Mouse (Mus musculus): ENCODE data around the gene A630089N07Rik. TPM values are rescaled to one million over a fixed set of nuclear protein-coding genes. Genes with fewer than 3 reads are reported as not detected.
A peak's percentile ranks its signal among the peaks of the same experiment; 100 is the strongest.
"Not testable (repeated sequence)": the region's sequence is repeated elsewhere in the genome, so short reads cannot be mapped to it uniquely, and the experiment has no call there.

The A630089N07Rik gene
- polyA plus RNA-seq, 1 experiment from 2014 or later, result 11.9 TPM

DNA sequence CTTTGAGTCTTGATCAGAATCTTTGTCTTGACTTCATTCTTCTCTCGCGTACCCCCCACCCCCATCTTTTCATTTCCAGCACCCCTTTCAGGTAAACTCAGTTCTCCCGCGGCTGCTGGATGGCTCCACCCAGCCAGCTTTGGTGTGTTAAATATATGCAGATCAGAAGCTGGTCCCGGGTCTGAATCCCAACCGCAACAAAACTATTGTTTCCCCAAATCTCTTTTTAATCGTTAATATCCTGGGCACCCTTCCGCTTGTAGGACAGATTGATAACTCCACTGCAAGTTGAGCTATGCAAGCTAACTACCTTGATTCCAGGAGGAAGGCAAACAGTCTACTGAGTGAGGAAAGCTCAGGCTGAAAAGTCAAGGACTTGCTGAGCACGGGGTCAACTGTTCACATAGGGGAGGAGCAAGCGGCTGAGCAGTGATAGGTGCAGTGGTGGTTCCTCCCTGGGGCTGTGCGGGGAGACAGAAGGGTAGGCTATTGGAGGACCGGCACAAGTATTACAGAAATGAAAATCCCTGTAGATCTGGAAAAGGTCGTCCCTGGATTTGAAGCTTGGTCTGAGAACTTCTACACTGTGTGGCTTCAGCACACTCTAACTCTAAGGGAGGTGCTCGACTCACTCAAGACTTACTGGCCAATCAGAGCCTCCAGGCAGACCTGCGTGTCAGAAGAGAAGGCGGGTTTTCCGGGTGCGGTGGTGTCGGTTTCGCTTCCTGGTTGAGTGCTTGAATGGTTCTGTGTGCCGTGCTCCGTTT lies 85.5 kb downstream of the A630089N07Rik start, which contains the start of gene B230307C23Rik:
B230307C23Rik (plus strand) TSS at position 700 of the 767 bp plus-strand sequence.
- Histone ChIP-seq H3K27ac (replicated peaks) (peak within 1 kb of the TSS; percentile 93), H3K4me2 (peak within 1 kb of the TSS; percentile 73), H3K4me3 (peak within 1 kb of the TSS; percentile 65), H3K9ac (peak within 1 kb of the TSS; percentile 80), H3K27me3 (replicated peaks) (no peaks in the 10 kb centered on the region), H3K36me3 (peaks cover 8% of the 10 kb centered on the region; the same call in 1 of the 2 replicates), H3K9me3 (no peaks in the 10 kb centered on the region), H3K4me1 (peaks cover 23% of the 10 kb centered on the region)
- peak; percentile 92 for ATAC-seq (ENCODE audit: extremely low read depth, insufficient number of reproducible peaks, low FRiP score, low TSS enrichment)
- 3% methylated on average over 22 of the region's 22 CpGs for WGBS

DNA sequence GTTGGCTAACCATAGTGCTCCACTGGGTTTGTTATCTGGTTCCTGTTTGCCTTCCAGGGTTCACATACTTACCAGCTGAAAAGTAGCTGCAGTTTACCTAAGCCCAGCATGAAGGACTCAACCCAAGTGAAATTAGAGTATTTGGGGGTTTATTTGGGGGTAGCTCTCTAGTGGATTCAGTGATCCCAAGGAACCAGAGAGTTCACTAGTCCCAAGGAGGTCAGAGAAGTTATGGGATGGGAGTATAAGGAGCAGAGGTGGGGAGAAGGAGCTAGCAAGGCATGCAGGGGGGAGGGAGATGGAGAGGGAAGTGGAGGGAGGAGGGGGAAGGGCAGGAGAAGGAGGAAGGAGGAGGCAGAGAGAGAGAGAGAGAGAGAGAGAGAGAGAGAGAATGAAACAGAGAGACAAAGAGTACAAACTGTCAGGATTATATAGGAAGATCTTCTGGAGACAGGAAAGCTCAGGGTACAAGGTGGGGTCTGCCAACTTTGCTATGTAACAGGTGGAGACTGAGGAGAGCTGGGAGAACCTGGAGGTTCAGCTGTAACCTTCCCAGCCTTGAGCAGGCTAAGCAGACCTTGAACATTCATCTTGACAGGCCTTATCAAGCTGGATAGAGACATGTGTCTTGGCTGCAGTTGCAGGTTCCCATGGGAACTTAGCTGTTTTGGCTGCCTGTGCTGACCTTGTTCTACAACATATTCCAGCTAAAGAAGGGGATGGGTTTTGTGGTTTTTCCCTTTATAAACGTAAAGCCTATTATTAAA lies 86.2 kb downstream of the A630089N07Rik start:
- H3K9me3 ChIP-seq, result no peaks in the 10 kb centered on the region
- no peak for ATAC-seq (ENCODE audit: extremely low read depth, insufficient number of reproducible peaks, low FRiP score, low TSS enrichment)

DNA sequence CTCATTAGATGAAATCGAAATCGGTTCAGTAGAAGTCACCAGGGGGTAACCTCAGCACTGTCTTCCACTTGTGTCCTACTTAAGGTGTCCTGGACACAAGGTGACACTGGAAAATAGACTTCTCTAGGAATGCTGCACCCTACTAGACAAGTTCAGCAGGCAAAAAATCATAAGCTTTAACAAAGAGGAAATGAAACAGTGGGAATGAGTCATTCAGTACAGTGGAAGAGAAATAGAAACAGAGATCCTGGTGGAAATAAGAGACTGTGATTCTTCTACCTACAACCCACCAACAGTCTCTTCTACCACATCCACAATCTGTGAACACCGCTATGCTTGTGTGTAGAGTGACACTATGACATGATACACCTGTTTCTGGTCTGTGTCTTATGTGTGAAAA lies 89.8 kb downstream of the A630089N07Rik start:
- H3K36me3 ChIP-seq; H3K9me3 ChIP-seq; H3K27ac ChIP-seq (replicated peaks); H3K9ac ChIP-seq; H3K27me3 ChIP-seq (replicated peaks); H3K4me2 ChIP-seq; H3K4me3 ChIP-seq; H3K4me1 ChIP-seq; ATAC-seq (ENCODE audit: extremely low read depth, insufficient number of reproducible peaks, low FRiP score, low TSS enrichment): not testable (repeated sequence)
- WGBS, result 63% methylated on average over 3 of the region's 3 CpGs

More for the DNA sequence above, 86.2 kb downstream of the A630089N07Rik start:
- H3K4me2 ChIP-seq, result peak overlapping the region; percentile 73
- H3K36me3 ChIP-seq, result peaks cover 8% of the 10 kb centered on the region; the same call in 1 of the 2 replicates
- peak overlapping the region; percentile 65 for H3K4me3 ChIP-seq
- peaks cover 23% of the 10 kb centered on the region for H3K4me1 ChIP-seq
- H3K9ac ChIP-seq, result peak overlapping the region; percentile 80
- no peaks in the 10 kb centered on the region for H3K27me3 ChIP-seq (replicated peaks)
- peak overlapping the region; percentile 93 for H3K27ac ChIP-seq (replicated peaks)
- whole genome bisulfite sequencing, result 27% methylated on average over 1 of the region's 1 CpGs

DNA sequence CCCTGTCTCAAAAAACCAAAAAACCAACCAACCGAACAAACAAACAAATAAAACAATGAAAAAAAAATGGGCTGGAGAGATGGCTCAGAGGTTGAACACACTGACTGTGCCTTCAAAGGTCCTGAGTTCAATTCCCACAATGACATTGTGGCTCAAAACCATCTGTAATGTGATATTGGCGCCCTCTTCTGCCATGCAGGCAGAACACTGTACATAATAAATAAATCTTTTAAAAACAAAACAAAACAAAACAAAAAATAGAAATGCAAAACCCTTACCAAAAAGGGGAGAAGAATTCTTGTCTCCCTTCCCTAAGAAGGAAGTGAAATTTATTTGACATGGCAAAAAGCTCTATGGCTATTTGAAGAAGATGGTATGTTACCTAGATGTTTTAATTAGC lies 90.7 kb downstream of the A630089N07Rik start:
- no peak overlapping the region for H3K9ac ChIP-seq
- no peaks in the 10 kb centered on the region for H3K36me3 ChIP-seq
- ATAC-seq (ENCODE audit: extremely low read depth, insufficient number of reproducible peaks, low FRiP score, low TSS enrichment), result no peak
- H3K4me2 ChIP-seq, result no peak overlapping the region
- H3K27me3 ChIP-seq (replicated peaks), result no peaks in the 10 kb centered on the region
- H3K27ac ChIP-seq (replicated peaks), result no peak overlapping the region
- 64% methylated on average over 2 of the region's 2 CpGs for whole genome bisulfite sequencing
- H3K4me1 ChIP-seq, result peaks cover 9% of the 10 kb centered on the region
- no peak overlapping the region for H3K4me3 ChIP-seq
- no peaks in the 10 kb centered on the region for H3K9me3 ChIP-seq

DNA sequence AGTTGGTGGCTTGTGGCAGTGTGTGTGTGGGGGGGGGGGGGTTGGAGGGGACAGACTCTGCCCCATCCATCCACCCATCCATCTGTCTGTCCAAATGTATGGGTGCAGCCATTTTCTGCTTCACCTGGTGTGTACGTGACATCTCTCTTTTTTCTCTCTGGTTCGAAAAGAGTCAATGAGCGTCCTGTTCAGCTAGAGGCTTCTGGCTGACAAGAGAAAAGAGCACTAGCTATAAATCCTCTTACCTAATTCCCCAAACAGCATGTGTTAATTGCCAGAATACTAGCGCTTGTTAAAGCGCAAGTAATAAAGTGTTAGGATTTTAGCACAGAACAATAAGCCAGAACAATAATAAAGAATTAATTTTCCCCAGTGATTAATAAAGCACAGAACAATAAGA lies 97.7 kb downstream of the A630089N07Rik start:
- no peaks in the 10 kb centered on the region for H3K36me3 ChIP-seq
- ATAC-seq (ENCODE audit: extremely low read depth, insufficient number of reproducible peaks, low FRiP score, low TSS enrichment), result no peak
- no peak overlapping the region for H3K4me3 ChIP-seq
- H3K4me1 ChIP-seq, result no peaks in the 10 kb centered on the region
- H3K9me3 ChIP-seq, result no peaks in the 10 kb centered on the region
- H3K27ac ChIP-seq (replicated peaks), result no peak overlapping the region
- H3K9ac ChIP-seq, result no peak overlapping the region
- 79% methylated on average over 5 of the region's 5 CpGs for WGBS
- no peak overlapping the region for H3K4me2 ChIP-seq
- H3K27me3 ChIP-seq (replicated peaks), result no peaks in the 10 kb centered on the region

DNA sequence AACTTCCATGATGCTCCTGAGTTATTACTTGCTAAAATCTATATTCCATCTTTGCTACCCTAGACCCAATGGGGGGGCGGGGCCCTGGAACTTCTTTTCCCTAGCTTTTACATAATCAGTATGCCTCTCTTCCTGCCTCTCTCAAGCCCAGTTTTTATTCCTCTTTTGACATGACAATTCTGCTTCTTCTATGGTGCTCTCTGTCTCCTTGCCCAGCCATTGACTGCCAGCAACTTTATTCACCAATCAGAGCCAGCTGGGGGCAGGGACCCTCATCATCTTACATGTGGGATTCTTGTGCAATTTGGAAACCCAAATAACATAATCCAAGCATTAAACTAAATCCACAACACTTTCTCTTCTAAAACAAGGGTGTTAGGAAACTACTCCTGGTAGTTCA lies 100.9 kb downstream of the A630089N07Rik start:
- no peaks in the 10 kb centered on the region for H3K4me1 ChIP-seq
- no peaks in the 10 kb centered on the region for H3K36me3 ChIP-seq
- H3K4me2 ChIP-seq, result no peak overlapping the region
- H3K27ac ChIP-seq (replicated peaks), result no peak overlapping the region
- H3K9ac ChIP-seq, result no peak overlapping the region
- ATAC-seq (ENCODE audit: extremely low read depth, insufficient number of reproducible peaks, low FRiP score, low TSS enrichment), result no peak
- H3K27me3 ChIP-seq (replicated peaks), result no peaks in the 10 kb centered on the region
- H3K4me3 ChIP-seq, result no peak overlapping the region
- H3K9me3 ChIP-seq, result no peaks in the 10 kb centered on the region
- WGBS, result 58% methylated on average over 1 of the region's 1 CpGs

DNA sequence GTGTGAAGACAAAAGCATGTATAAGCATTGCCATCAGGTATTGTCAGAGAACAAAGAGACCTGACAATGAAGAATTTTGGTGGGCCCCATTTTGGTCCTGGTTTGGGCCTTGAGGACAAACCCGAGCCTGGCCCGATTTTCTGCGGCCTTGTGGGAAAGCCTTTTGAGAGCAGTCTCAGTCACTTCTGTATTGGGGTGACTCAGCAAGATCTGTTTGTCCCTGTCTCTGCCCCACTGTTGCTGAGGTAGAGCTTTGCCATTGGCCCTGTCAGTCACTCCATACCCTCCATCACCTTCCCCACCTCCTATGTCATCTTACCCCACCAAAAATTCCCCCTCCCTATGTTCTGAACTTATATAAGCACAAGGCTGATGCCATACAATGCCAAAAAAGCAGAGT lies 104.5 kb downstream of the A630089N07Rik start:
- Histone ChIP-seq H3K9ac (no peak overlapping the region), H3K4me1 (no peaks in the 10 kb centered on the region), H3K27ac (replicated peaks) (no peak overlapping the region), H3K36me3 (no peaks in the 10 kb centered on the region), H3K27me3 (replicated peaks) (no peaks in the 10 kb centered on the region), H3K4me3 (no peak overlapping the region), H3K4me2 (no peak overlapping the region), H3K9me3 (no peaks in the 10 kb centered on the region)
- 85% methylated on average over 3 of the region's 3 CpGs for WGBS
- ATAC-seq (ENCODE audit: extremely low read depth, insufficient number of reproducible peaks, low FRiP score, low TSS enrichment), result no peak

DNA sequence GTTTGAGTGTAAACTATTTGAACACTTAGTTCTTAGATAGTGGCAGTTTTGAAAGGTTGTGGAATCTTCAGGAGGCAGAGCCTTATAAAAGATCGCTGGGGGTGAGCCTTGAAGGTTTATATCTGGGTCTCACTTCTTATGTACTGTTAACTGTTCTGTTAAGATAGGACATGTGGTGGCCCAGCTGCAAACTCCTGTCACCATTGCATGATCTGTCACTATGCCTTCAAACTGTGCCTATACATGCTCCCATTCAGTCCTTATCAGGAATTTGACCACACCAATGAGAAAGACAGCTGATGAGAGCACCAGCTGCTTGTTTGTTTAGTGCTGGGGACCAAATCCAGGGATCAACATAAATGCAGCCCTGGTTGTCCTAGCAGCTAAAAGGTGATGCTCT lies 105.0 kb downstream of the A630089N07Rik start:
- 59% methylated on average over 1 of the region's 1 CpGs for WGBS
- no peak for ATAC-seq (ENCODE audit: extremely low read depth, insufficient number of reproducible peaks, low FRiP score, low TSS enrichment)
- H3K4me2 ChIP-seq, result no peak overlapping the region

DNA sequence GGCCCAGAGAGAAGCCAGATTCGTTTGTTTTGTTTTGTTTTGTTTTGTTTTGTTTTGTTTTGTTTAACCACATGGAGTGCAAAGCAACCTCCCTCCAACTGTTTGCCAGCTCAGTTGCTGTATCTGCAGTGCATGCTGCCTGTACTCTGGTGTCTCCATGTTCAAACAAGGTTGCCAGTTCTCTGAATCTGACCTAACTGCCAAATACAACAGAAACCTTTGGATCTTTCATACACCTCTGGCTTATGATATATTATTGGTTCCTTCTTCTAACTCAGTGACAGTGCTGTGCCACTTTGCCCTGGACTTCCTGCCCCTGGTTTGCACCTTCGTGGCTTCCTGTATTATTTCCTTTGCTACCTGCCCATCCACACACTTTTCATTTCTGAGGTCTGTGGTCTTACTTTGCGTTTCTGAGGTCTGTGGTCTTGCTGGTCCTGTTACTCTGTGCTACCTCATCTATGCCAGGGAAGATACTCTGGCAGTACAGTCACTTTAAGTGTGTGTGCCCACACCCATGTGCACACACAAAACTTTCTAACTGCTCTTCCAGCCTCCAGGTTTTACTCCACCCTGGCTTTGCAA lies 118.2 kb downstream of the A630089N07Rik start:
- no peaks in the 10 kb centered on the region for H3K36me3 ChIP-seq
- no peak overlapping the region for H3K4me2 ChIP-seq
- H3K4me3 ChIP-seq, result no peak overlapping the region
- no peaks in the 10 kb centered on the region for H3K9me3 ChIP-seq
- no peaks in the 10 kb centered on the region for H3K27me3 ChIP-seq (replicated peaks)
- ATAC-seq (ENCODE audit: extremely low read depth, insufficient number of reproducible peaks, low FRiP score, low TSS enrichment), result no peak
- H3K4me1 ChIP-seq, result peaks cover 25% of the 10 kb centered on the region
- 77% methylated on average over 3 of the region's 3 CpGs for WGBS
- no peak overlapping the region for H3K9ac ChIP-seq
- no peak overlapping the region for H3K27ac ChIP-seq (replicated peaks)

More for the DNA sequence above, 105.0 kb downstream of the A630089N07Rik start:
- H3K4me1 ChIP-seq, result no peaks in the 10 kb centered on the region
- no peak overlapping the region for H3K4me3 ChIP-seq
- H3K36me3 ChIP-seq, result no peaks in the 10 kb centered on the region
- H3K27me3 ChIP-seq (replicated peaks), result no peaks in the 10 kb centered on the region
- no peak overlapping the region for H3K9ac ChIP-seq
- H3K9me3 ChIP-seq, result no peaks in the 10 kb centered on the region
- H3K27ac ChIP-seq (replicated peaks), result no peak overlapping the region

DNA sequence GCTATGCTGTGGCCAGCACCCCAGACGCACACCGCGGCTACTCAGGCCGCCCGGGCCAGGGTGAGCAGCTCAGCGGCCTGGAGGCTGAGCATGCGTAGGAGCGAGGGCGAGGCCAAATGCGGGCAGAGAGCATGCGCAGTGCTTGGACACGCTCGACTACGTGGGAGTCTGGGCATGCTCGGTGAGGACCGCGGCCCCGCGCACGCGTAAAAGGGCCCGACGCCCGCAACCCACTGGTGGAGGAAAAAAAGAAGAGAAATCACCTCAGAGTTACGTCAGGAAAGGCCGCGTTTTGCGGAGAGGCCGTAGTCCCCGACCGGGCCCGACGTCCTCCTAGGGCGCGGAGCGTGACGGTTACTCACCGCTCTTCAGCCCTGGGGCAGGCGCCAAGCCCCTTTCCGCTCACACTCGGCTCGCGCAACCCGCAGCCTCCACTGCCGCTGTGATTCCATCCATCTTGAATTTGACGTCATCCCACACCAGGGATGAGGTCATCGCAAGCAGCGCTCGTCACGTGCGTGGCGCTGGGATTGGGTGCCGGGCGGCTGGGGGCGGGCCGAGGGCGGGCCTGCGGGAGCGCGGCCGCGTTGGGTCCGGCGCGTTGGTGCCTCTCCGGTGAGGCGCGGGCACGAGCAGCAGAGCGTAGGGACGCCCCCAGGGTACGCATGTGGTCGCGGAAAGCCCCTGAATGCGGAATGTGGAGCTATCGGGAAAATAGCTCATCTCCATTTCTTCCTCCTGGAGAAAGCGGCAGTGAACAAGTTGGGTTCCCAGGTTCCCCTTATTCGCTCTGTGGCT lies 119.9 kb downstream of the A630089N07Rik start, which contains the start of the genes C2cd2 and Zbtb21:
C2cd2 (minus strand) TSS at position 448 of the 798 bp plus-strand sequence.
Zbtb21 (minus strand) TSS at position 472 of the 798 bp plus-strand sequence.
- Histone ChIP-seq H3K9me3 (no peaks in the 10 kb centered on the region), H3K27me3 (replicated peaks) (no peaks in the 10 kb centered on the region), H3K9ac (peak within 1 kb of the TSS; percentile 97), H3K4me3 (peak within 1 kb of the TSS; percentile 82), H3K36me3 (no peaks in the 10 kb centered on the region), H3K4me1 (peaks cover 42% of the 10 kb centered on the region), H3K27ac (replicated peaks) (peak within 1 kb of the TSS; percentile 97), H3K4me2 (peak within 1 kb of the TSS; percentile 95)
- peak; percentile 93 for ATAC-seq (ENCODE audit: extremely low read depth, insufficient number of reproducible peaks, low FRiP score, low TSS enrichment)
- under 1% methylated on average over 78 of the region's 78 CpGs for WGBS
